Mouse (Mus musculus) adrenal gland, postnatal 25 days (tissue): ENCODE measurements around the gene Crabp2. TPM values are rescaled to one million over a fixed set of nuclear protein-coding genes. Genes with fewer than 3 reads are reported as not detected.
"Not testable (repeated sequence)": the region's sequence is repeated elsewhere in the genome, so short reads cannot be mapped to it uniquely, and the experiment has no call there.

Source experiments
- DNase-seq: peaks from one replicate; pipeline ENCODE4 v3.0.0; 2021; ENCODE audit warnings: mixed read lengths
- long read RNA-seq: library from polyadenylated mRNA; stranded (forward); transcript quantifications from one replicate; pipeline ENCODE4 v2.0.0, GENCODE M21; 2021
- total RNA-seq: library from RNA; stranded (reverse); gene quantifications from 2 replicates; pipeline ENCODE4 v1.2.3, GENCODE M21; 2021

Gene Crabp2
- total RNA-seq = not detected in 2 replicates
- long read RNA-seq = 0 reads

DNA sequence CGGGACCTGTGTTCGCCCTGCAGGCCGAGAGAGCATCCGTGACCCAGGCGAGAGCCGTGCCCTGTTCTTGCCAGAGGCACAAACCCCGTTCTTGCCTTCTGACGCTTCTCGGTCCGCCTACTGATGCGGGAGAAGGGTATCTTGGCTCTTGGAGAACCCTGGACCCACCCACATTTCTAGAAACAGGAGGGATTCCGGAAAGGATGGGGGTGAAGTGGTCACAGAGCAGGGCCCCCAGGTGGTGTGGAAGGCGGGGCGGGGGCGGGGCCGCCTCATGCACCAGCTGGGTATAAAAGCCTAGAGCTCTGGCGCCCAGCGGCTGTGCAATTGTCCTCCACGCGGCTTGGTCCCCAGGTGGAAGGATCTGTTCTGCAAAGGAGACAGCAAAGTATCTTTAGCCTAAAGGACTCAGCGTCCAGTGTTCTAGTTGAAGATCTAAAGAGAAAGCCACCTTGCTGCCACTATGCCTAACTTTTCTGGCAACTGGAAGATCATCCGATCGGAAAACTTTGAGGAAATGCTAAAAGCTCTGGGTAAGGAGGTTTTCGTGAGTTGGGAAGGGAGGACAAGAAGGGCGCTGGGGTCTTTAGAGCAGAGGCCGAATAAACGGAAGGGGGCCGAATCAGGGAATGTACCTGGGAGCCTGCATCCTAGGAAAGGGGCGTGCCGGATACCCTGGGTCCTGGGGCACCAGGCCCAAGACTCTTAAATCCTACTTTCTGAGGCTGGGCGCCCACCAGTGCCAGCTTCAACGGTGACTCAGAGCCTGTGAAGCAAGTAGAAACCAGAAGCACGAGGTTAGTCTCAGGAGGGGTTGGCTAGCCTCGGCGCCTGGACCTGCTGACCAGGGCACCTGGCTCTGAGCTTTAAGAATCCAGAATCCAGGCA is at the start of gene Crabp2:
Crabp2 (plus strand) TSS at position 289 of the 888 bp plus-strand sequence.
- no peak for DNase-seq

DNA sequence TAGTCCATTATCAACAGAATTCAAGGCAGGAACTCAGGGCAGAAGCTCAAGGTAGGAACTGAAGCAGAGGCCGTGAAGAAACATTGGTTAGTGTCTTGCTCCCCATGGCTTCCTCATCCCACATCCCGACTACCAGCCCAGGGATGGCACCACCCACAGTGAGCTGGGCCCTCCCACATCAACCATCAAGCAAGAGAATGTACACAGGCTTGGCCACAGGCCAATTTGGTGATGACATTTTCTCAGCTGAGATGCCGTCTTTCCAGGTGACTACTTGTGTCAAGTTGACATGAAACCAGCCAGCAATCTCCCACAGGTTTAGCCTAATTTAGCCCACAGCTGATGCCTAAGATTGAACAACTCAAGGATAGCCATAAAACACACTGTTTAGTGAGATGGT is 49.2 kb upstream of the Crabp2 start:
- DNase-seq = no peak

DNA sequence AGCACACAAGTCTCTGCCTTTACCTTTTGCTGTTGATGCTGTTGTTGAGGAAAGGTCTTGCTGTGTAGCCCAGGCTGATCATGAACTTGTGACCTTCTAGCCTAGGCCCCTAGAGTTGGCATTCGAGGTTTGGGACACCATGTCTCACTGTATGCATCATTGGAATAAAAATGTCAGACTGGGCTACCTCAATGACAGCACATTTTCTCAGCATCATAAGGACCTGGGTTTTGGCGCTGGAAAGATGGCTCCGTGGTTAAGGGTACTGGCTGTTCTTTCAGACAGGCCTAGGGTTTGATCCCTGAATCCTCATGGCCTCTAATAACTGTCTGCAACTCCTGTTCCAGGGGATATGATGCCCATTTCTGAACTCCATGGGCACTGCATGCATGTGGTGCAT is 48.7 kb upstream of the Crabp2 start:
- DNase-seq = no peak

DNA sequence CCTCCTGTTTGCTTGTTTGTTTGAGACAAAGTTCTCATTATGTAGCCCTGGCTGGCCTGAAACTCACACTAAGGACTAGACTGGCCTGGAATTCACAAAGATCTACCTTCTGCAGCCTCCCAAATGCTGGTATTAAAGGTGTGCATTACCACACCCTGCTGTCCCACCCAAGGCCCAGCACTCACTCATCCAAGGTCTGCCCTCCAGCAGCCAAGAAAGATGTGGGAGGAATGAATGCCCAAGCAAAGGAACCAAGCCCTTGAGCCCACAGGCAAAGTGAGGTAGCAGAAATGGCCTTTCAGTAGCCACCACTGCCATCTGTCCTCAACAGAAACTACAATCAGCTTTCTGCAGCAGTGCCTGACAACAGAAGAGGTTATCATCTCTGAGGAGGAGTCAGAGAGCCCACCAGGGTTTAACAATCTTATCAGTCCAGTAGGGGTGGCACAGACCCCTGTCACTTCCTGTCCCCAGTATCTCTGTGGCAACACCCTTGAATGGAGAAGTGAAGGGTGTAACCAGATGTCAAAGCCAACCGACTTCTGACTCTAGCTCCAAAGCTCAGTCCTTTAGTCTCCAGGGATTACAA is 47.3 kb upstream of the Crabp2 start:
- DNase-seq = no peak

DNA sequence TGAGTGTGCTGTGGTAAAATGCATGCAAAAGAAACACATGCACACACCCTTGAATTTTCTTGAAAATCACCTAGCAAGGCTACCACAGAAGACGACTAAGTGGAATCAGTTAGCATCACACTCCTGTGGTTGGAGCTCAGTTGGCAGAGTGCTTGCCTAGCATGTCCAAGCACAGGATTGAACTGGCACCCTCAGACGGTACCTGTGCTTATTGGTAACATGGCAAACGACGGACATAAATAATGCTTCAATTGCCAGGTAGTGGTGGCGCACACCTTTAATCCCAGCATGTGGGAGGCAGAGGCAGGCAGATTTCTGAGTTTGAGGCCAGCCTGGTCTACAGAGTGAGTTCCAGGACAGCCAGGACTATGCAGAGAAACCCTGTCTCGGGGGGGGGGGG is 46.5 kb upstream of the Crabp2 start:
- not testable (repeated sequence) for DNase-seq

DNA sequence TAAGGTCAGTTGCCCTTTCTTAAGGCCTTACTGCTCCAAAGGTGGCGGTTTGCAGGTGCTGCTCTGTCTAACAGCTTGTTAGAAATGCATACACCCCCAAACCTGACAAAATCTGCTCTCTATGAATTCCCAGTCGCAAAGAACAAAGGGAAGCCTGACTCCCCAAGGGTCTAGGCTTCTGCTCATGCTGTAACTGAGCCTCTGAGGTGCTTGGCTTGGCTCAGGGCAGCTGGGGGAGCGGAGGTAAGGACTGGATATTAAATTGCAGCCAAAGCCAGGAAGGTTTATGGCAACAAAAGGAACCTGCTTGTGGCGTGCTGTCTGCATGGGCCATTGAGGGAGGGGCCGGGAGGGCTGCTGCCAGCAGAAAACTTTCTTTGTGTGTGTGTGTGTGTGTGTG is 44.6 kb upstream of the Crabp2 start:
- DNase-seq = no peak

DNA sequence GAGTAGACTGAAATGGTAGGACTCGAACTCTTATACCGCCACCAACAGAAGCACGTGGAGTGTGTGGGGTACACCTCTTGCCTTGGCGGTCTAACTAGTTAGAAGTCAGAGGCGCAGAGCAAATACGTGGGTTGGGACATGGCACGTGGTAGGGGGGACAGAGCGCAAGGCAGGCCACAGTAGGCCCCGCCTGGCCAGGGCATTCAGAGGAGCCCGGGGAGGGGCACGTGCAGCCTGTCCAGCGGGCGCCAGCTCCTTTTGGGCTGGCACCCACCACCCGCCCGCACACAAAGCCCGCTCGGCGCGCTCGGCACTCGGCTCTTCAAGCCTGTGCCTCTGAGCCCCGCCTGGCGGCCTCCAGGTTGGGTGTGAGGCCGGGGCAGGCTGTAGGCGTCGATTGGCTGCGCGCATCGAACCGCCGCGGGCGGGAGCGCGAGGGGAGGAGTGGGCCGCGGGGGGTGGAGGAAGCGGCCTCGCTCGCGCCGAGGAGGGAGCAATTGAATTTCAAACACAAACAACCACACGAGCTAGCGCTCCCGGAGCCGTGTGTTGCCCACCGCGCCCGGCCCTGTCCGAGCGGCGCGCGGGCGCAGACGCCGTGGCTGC is 42.5 kb upstream of the Crabp2 start, which contains the start of gene Hdgf:
Hdgf (plus strand) TSS at position 442 of the 606 bp plus-strand sequence.
- peak; percentile 94 for DNase-seq

DNA sequence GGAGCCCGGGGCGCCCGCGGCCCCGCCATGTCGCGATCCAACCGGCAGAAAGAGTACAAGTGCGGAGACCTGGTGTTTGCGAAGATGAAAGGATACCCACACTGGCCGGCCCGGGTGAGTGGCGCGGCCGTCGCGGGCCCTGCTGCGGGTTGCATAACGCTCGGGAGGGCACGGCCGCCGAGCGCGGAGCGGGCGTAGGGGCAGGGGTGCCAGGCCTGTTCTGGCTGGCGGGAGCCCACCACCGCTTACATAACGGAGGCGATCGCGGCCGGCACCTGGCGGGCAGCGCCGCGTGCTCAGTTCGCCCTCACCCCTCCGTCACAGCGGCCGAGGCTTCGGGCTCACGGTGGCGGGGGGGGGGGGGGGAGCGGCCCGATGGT is 41.9 kb upstream of the Crabp2 start:
- peak; percentile 61 for DNase-seq

DNA sequence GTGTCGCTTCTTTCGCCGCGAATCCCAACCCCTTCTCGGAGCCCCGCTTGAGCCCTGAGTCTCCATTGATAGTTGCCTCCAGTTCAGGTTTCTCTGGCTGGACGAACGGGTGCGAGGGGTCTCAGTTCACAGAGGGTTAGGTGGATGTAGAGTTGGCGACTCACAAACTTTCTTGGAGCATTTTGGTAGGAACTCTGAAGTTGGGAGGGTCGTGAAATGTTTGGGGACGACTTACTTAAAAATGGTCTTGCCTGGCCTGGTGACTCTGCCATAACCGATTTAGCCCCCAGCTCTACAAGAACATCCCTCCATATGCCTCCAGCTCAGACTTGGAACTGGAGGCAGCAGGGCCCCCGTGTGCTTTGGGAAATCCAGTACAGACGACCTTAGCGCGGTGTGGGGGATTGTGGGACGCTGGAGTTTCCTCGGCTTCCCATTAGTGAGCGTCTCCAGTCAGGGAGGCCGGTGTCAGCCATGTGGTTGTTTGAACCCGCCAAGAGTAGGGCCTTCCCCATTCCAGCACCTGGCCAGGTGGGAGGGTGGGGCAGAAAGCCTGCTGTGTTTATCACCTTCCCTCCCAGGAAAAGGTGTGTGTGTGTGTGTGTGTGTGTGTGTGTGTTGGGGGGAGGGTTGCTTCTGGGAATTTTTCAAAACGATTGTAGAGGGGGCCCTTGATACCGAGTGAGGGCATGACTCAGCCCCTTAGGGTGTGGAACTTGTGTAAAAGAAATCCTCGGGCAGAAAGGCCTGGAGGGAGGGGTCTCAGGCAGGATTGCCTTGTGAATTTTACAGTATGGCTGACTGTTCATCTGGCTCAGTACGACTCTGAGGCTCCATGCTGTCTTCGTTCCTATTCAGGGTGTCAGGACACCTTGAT is 41.2 kb upstream of the Crabp2 start:
- peak; percentile 39 for DNase-seq

DNA sequence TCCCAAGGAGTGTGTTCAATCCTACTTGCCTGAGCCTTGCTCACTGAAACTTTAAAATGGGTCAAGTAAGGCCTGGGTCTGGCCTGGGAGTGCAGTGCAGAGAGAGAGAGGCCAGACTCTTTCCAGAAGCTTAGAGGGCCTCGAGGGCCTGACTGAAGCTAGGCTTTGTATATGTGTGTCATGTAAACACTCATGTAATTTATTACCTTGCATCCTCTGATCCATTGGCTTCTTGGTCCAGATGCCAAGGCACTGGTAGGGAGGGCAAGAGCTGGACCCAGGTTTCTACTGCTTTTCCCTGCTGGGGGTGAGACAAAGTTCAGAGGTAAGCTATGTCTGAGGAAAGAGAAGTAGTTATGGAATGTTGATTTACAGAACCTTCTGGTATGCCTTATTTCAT is 40.6 kb upstream of the Crabp2 start:
- no peak for DNase-seq

DNA sequence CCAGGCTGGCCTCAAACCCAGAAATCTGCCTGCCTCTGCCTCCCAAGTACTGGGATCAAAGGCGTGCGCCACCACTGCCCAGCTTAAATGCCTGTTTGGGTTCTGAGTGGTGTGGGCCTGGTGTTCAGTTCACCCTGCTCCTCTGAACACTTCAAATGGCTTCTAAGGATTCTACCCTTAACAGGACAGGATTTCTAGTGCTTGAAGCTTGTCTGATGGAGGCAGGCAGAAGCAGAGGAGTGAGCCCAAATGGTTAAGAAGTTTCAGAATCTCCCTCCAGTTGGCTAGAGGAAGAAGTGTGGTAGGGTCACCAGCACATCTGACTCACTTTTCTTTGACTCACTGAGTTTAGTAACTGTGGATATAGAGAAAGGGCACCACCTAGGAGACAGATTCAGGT is 39.1 kb upstream of the Crabp2 start:
- no peak for DNase-seq

DNA sequence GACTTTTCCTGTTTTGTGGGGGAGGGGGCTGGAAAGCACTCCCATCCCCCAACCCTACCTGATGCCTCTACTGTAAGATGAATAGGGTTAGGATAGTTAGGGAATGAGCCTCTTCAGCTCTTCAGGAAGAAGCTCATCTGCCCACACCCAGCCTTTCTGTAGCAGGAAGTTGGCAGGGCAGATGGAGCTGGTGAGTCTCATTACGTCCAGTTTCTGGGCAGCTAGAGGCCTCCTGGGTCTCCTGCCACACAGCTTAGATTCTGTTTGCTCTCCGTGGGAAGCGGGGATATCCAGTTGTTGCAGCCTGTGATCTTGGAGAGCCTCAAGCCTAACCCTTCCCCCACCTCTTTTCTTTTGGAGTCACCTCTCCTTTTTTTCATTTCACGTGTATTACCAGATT is 38.6 kb upstream of the Crabp2 start:
- no peak for DNase-seq

DNA sequence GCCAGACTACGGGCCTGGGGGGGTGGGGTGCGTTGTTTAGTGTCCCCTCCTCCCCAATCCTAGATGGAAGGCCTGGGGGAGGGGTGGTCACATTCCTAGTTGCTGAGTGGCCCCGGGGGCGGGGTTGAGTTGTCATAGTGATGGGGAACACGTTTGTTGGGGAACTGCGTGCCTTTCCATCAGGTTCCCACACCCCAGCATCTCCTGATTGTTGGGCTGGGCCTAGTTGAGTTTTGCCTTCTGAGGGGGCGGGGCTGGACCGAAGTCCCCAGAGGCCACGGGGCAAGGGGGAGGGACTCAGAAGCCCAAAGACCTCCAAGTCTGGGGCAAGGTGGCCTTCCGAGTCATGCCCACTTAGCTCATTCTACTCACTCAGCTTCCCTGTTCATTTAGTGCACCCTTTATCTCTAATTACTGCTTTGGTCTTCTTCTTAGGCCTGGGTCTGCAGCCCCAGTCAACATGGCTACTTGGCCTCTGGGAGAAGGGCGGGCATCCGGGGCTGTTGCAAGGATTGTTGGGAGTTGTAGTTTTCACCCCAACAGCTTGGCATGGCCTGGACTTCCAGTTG is 37.8 kb upstream of the Crabp2 start:
- DNase-seq = peak; percentile 81

DNA sequence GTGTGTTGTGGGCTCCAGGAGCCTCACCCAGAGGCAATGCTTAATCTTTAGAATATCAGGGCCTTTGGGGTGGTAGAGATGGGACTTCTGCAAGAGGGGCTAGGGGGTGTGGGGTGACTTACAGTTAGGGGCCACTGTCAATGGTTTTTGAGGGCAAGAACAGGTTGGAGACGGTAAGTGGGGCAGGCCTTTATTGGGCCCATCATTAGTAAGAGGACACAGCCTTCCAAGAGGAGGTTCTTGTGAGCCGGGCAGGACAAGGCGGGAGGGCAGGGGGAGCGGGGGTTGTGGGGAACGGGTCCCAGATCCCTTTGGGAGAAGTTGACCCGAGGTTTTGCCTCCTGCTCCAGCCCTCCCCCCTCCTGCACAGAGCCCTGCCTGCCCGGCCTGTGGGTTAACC is 35.0 kb upstream of the Crabp2 start:
- DNase-seq = no peak

DNA sequence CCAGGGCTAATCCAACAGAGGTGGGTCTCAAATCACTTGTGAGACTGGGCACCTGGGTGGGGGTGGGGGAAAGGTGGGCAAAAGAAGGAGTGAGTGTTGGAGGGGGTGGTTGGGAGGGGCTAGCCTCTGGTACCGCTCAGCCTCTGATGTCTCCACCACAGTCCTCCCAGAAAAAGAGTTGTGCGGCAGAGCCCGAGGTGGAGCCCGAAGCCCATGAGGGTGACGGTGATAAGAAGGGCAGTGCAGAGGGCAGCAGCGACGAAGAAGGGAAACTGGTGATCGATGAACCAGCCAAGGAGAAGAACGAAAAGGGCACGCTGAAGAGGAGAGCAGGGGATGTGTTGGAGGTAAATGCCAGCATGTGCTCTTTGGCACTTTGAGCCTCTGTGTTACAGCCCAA is 34.6 kb upstream of the Crabp2 start:
- no peak for DNase-seq

DNA sequence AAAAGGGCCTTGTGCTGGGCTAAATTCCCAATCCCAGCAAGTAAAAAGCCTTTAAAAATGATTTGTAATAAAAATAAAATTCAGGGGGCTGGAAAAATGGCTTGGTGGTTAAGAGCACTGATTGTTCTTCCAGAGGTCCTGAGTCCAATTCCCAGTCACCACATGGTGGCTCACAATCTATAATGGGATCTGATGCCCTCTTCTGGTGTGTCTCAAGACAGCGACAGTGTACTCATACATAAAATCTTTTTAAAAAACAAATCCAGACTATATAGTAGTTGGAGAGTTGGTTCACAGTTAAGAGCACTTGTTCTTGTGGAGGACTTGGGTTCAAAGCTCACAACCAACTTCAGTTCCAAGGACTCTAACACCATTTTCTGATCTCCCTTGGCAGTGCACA is 31.5 kb upstream of the Crabp2 start:
- DNase-seq = no peak

DNA sequence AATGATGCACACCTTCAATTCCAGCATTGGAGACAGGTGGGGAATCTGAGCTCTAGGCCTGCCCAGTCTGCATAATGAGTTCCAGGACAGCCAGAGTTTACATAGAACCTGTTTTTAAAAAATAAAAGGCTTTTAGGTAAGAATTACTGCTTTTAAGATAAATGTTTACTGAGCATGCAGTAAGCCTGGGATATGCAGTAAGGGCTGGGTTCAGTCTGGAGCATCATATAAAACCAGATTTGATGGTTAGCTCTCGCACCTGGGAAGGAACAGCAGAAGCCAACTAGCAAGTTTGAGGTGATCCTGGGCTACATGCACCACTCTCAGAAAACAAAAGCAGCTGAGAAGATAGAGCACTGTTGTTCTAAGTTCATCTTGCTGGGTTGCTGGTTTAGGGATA is 29.9 kb upstream of the Crabp2 start:
- no peak for DNase-seq

DNA sequence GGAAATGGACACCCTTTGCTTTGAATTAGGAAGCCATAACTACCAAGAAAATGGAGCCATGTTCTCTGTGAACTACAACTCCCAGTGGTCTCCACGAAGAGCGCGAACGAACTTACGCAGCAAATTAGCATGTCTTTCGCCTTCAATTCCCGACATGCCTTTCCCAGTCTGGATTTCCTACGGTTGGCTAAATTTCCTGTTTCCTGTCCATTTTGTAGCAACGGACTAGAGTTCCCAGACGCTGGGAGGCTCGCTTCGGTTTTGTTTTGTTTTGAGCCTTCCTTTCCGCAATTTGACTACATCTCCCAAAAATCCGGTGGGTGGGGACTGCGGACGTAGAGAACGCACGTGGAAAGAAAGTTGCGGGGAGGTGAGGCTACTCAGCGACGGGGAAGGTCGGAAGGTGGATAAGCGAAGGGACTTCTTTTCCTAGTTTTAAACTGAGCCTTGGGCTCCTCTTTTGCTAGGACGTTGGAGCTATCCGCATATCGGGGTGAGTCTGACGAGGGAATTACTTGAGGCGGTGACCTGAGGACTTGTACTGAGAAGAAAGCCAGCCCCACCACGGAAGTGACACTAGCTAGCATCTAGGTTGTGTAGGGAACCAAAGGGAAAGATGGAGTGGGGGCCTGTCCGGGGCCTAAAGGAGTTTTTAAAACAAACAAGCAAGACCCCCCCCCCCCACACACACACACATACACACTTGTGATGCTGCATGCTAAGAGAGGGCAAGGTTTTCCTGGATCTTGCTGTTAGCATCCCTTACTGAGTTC is 28.9 kb upstream of the Crabp2 start, which contains the start of gene Mrpl24:
Mrpl24 (plus strand) TSS at position 171 of the 773 bp plus-strand sequence.
- peak; percentile 55 for DNase-seq

DNA sequence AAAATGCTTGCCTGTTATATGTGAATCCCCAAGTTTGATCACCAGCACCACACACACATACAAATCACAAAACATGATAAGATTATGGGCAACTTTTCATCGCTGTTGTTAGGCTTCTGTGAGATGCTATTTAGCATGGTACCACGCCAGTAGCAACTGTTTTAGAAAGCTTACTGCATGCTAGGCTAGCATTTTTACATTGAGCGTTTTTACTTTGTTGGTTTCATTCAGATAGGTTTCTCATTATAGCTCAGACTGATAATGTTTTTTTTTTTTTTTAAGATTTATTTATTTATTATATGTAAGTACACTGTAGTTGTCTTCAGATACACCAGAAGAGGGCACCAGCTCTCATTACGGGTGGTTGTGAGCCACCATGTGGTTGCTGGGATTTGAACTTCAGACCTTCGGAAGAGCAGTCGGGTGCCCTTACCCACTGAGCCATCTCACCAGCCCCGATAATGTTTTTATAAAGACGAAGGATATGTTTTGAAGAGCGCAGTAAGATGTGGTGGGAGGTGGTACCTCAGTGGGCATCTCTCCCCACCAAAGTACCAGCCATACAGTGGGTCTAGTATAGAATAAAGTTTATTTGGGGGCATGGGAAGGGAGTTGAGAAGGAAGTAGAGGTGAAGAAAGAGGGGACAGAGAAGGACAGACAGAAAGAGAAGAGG is 28.1 kb upstream of the Crabp2 start:
- no peak for DNase-seq

DNA sequence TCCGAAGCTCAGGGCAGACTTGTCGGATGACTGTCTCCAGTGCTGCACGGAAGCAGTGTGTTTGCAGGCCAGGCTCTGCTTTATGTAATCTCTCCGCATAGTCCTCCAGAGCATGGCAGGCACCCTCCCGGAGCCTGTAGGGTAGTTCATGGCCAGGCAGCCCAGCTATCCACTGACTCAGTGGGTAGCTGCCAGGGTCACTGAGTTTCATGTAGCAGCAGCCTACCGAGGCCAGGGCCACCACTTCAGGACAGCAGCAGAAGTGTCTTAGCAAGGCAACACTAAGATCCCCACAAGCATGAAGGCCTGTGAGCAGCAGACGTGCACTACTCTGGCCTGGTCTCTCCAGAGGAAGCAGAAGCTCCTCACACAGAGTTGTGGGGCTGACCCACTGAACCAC is 23.5 kb upstream of the Crabp2 start:
- peak; percentile 12 for DNase-seq

DNA sequence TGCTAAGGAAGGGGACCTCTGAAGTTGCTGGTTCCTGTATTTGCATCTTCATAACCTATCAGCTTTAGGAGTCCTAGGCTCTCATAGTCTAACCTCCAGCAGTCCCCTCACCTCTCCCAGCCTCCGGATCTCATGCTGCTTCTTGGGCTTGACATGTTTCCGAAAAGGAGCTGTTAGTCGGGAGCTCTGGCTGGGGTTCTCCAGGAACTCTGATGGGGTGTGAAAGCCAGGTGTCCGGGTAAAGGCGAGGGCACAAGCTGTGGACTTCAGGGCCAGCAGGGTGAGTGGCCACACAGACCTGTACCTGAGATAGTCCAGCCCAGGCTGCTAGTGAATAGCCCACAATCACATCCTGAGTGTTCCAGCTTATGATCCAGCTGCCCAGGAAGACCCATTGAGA is 21.0 kb upstream of the Crabp2 start:
- no peak for DNase-seq
